Mouse (Mus musculus) hindbrain, embryonic 12.5 days (tissue): Measurements from ENCODE around the gene Gckr. TPM values are rescaled to one million over a fixed set of nuclear protein-coding genes. Genes with fewer than 3 reads are reported as not detected.
"Not testable (repeated sequence)": the region's sequence is repeated elsewhere in the genome, so short reads cannot be mapped to it uniquely, and the experiment has no call there.

Experiments used
- ATAC-seq: fragments of 200-750 bp; cut with Nextera tagmentation; 2 replicates; pipeline ENCODE4 v1.8.0; 2017; ENCODE audit warnings: moderate TSS enrichment; ENCODE audit not compliant: low FRiP score
- H3K27ac ChIP-seq: fragments of 300-500 bp; sonication (generic); 2 replicates; pipeline ENCODE4 v1.5.1; 2016; ENCODE audit warnings: mild to moderate bottlenecking
- H3K27me3 ChIP-seq: fragments of 300-500 bp; sonication (generic); 2 replicates; pipeline ENCODE4 v1.6.1; 2016; ENCODE audit warnings: mild to moderate bottlenecking
- H3K36me3 ChIP-seq: fragments of 300-500 bp; sonication (generic); 2 replicates; pipeline ENCODE4 v1.6.1; 2016; ENCODE audit warnings: mild to moderate bottlenecking
- H3K4me1 ChIP-seq: fragments of 300-500 bp; sonication (generic); 2 replicates; pipeline ENCODE4 v1.6.1; 2016
- H3K4me2 ChIP-seq: fragments of 300-500 bp; sonication (generic); replicated peaks from 2 replicates; pipeline ENCODE4 v1.6.1; 2016; ENCODE audit warnings: mild to moderate bottlenecking
- H3K4me3 ChIP-seq: fragments of 300-500 bp; sonication (generic); 2 replicates; pipeline ENCODE4 v1.5.1; 2016; ENCODE audit warnings: mild to moderate bottlenecking
- H3K9ac ChIP-seq: fragments of 300-500 bp; sonication (generic); 2 replicates; pipeline ENCODE4 v1.6.1; 2016; ENCODE audit warnings: mild to moderate bottlenecking, moderate library complexity
- H3K9me3 ChIP-seq: fragments of 300-500 bp; sonication (generic); replicated peaks from 2 replicates; pipeline ENCODE4 v1.6.1; 2016; ENCODE audit warnings: mild to moderate bottlenecking
- WGBS: fragments of 180-500 bp; shearing (Covaris S2); methylation state at CpG from one replicate; pipeline ENCODE4 v1.1.7; 2016; 5-methylcytosine and 5-hydroxymethylcytosine counted together
- polyA plus RNA-seq: library from polyadenylated mRNA; unstranded; fragments of >200 nt; fragmentation: Nextera tagmentation; extraction: Ambion mirVana; gene quantifications from 2 replicates; pipeline ENCODE4 v1.2.1, GENCODE M21; 2016

The Gckr gene
- polyA plus RNA-seq, 1 experiment from 2014 or later = not detected

GRCm38 (mm10) chr5:31298486-31298885, 1.2 kb downstream of the Gckr start:
- 68% methylated on average over 2 of the region's 2 CpGs for WGBS
- Histone ChIP-seq H3K4me3 (no peak overlapping the region), H3K27ac (no peak overlapping the region), H3K4me1 (peaks cover 16% of the 10 kb centered on the region), H3K36me3 (peaks cover 4% of the 10 kb centered on the region; the same call in 1 of the 2 replicates), H3K9me3 (no peaks in the 10 kb centered on the region), H3K9ac (no peak overlapping the region), H3K4me2 (no peak overlapping the region), H3K27me3 (no peaks in the 10 kb centered on the region)
- ATAC-seq = no peak

- ATAC-seq = no peak
- Histone ChIP-seq H3K27ac (no peak overlapping the region), H3K9ac (no peak overlapping the region), H3K4me3 (no peak overlapping the region), H3K27me3 (no peaks in the 10 kb centered on the region), H3K9me3 (no peaks in the 10 kb centered on the region), H3K4me1 (no peaks in the 10 kb centered on the region), H3K4me2 (no peak overlapping the region), H3K36me3 (no peaks in the 10 kb centered on the region)
- 71% methylated on average over 7 of the region's 8 CpGs for WGBS
These were observed 4.6 kb downstream of the Gckr start for GRCm38 (mm10) chr5:31301866-31302265.

- Histone ChIP-seq H3K4me1 (no peaks in the 10 kb centered on the region), H3K9me3 (no peaks in the 10 kb centered on the region), H3K27ac (no peak overlapping the region), H3K4me2 (no peak overlapping the region), H3K27me3 (no peaks in the 10 kb centered on the region), H3K4me3 (no peak overlapping the region), H3K9ac (no peak overlapping the region), H3K36me3 (no peaks in the 10 kb centered on the region)
- ATAC-seq = no peak
- 91% methylated on average over 6 of the region's 6 CpGs for WGBS
These were observed 5.8 kb downstream of the Gckr start for GRCm38 (mm10) chr5:31303093-31303492.

GRCm38 (mm10) chr5:31312806-31313205, 15.6 kb downstream of the Gckr start:
- no peaks in the 10 kb centered on the region for H3K4me1 ChIP-seq
- no peaks in the 10 kb centered on the region for H3K27me3 ChIP-seq
- H3K9ac ChIP-seq = no peak overlapping the region
- no peaks in the 10 kb centered on the region for H3K36me3 ChIP-seq
- H3K4me3 ChIP-seq = no peak overlapping the region
- 87% methylated on average over 8 of the region's 8 CpGs for WGBS
- no peak for ATAC-seq
- no peak overlapping the region for H3K4me2 ChIP-seq
- no peak overlapping the region for H3K27ac ChIP-seq
- no peaks in the 10 kb centered on the region for H3K9me3 ChIP-seq

GRCm38 (mm10) chr5:31322776-31323175, 25.5 kb downstream of the Gckr start:
- no peak for ATAC-seq
- 88% methylated on average over 3 of the region's 3 CpGs for WGBS

GRCm38 (mm10) chr5:31324085-31324484, 26.8 kb downstream of the Gckr start:
- Histone ChIP-seq H3K27ac (no peak overlapping the region), H3K9me3 (no peaks in the 10 kb centered on the region), H3K4me3 (no peak overlapping the region), H3K4me2 (no peak overlapping the region), H3K36me3 (no peaks in the 10 kb centered on the region), H3K27me3 (no peaks in the 10 kb centered on the region), H3K4me1 (no peaks in the 10 kb centered on the region), H3K9ac (no peak overlapping the region)
- ATAC-seq = no peak
- 69% methylated on average over 3 of the region's 3 CpGs for whole genome bisulfite sequencing

More at GRCm38 (mm10) chr5:31322776-31323175, 25.5 kb downstream of the Gckr start:
- no peak overlapping the region for H3K4me3 ChIP-seq
- H3K4me2 ChIP-seq = no peak overlapping the region
- H3K27ac ChIP-seq = no peak overlapping the region
- H3K36me3 ChIP-seq = no peaks in the 10 kb centered on the region
- H3K27me3 ChIP-seq = no peaks in the 10 kb centered on the region
- H3K9ac ChIP-seq = no peak overlapping the region
- no peaks in the 10 kb centered on the region for H3K4me1 ChIP-seq
- no peaks in the 10 kb centered on the region for H3K9me3 ChIP-seq

- no peaks in the 10 kb centered on the region for H3K9me3 ChIP-seq
- H3K4me2 ChIP-seq = no peak overlapping the region
- H3K27ac ChIP-seq = no peak overlapping the region
- WGBS = 18% methylated on average over 5 of the region's 5 CpGs
- no peaks in the 10 kb centered on the region for H3K27me3 ChIP-seq
- H3K4me1 ChIP-seq = no peaks in the 10 kb centered on the region
- H3K36me3 ChIP-seq = no peaks in the 10 kb centered on the region
- H3K9ac ChIP-seq = no peak overlapping the region
- ATAC-seq = no peak
- H3K4me3 ChIP-seq = no peak overlapping the region
These were observed 29.6 kb downstream of the Gckr start for GRCm38 (mm10) chr5:31326850-31327249.

GRCm38 (mm10) chr5:31328255-31328654, 31.0 kb downstream of the Gckr start:
- WGBS = 34% methylated on average over 7 of the region's 7 CpGs
- Histone ChIP-seq H3K4me3 (no peak overlapping the region), H3K27me3 (no peaks in the 10 kb centered on the region), H3K36me3 (no peaks in the 10 kb centered on the region), H3K4me1 (no peaks in the 10 kb centered on the region), H3K27ac (no peak overlapping the region), H3K9me3 (no peaks in the 10 kb centered on the region), H3K4me2 (no peak overlapping the region), H3K9ac (no peak overlapping the region)
- ATAC-seq = no peak

- not testable (repeated sequence) for H3K9me3 ChIP-seq, H3K9ac ChIP-seq, H3K27me3 ChIP-seq, H3K4me3 ChIP-seq, ATAC-seq, H3K36me3 ChIP-seq, H3K4me1 ChIP-seq, H3K27ac ChIP-seq, H3K4me2 ChIP-seq
- 79% methylated on average over 16 of the region's 16 CpGs for WGBS
These were observed 60.3 kb downstream of the Gckr start for GRCm38 (mm10) chr5:31357586-31357985.

GRCm38 (mm10) chr5:31360955-31361354, 63.7 kb downstream of the Gckr start:
- no peak overlapping the region for H3K4me3 ChIP-seq
- no peaks in the 10 kb centered on the region for H3K4me1 ChIP-seq
- H3K36me3 ChIP-seq = no peaks in the 10 kb centered on the region
- H3K4me2 ChIP-seq = no peak overlapping the region
- 79% methylated on average over 6 of the region's 6 CpGs for WGBS
- H3K27me3 ChIP-seq = no peaks in the 10 kb centered on the region
- no peak overlapping the region for H3K27ac ChIP-seq
- ATAC-seq = no peak
- H3K9me3 ChIP-seq = no peaks in the 10 kb centered on the region
- no peak overlapping the region for H3K9ac ChIP-seq

Other genes with a start within 250 kb of the Gckr start
- gene Atraid, start 249.1 kb upstream of the Gckr start, polyA plus RNA-seq = 119 and 122 TPM in 2 replicates
- 13.8 and 14.0 TPM in 2 replicates for gene Slc5a6, start 248.5 kb upstream of the Gckr start, polyA plus RNA-seq
- 32.2 and 32.4 TPM in 2 replicates for gene Cad, start 242.7 kb upstream of the Gckr start, polyA plus RNA-seq
- gene Dnajc5g, start 191.2 kb upstream of the Gckr start, polyA plus RNA-seq = not detected in 2 replicates
- gene Slc30a3, start 189.2 kb upstream of the Gckr start, polyA plus RNA-seq = 15.7 and 16.2 TPM in 2 replicates
- gene Trim54, start 180.7 kb upstream of the Gckr start, polyA plus RNA-seq = 0.40 and 0.86 TPM in 2 replicates
- gene Ucn, start 158.6 kb upstream of the Gckr start, polyA plus RNA-seq = not detected in 2 replicates
- gene Mpv17, start 143.2 kb upstream of the Gckr start, polyA plus RNA-seq = 50.1 and 54.4 TPM in 2 replicates
- gene Gm29609, start 117.5 kb upstream of the Gckr start, polyA plus RNA-seq = 1.8 and 2.3 TPM in 2 replicates
- 86.0 and 89.2 TPM in 2 replicates for gene Gtf3c2, start 117.3 kb upstream of the Gckr start, polyA plus RNA-seq
- 140 and 145 TPM in 2 replicates for gene Snx17, start 104.2 kb upstream of the Gckr start, polyA plus RNA-seq
- 63.0 and 64.4 TPM in 2 replicates for gene Eif2b4, start 104.0 kb upstream of the Gckr start, polyA plus RNA-seq
- gene Zfp513, start 95.1 kb upstream of the Gckr start, polyA plus RNA-seq = 22.9 and 24.8 TPM in 2 replicates
- 149 TPM in 2 replicates for gene Ppm1g, start 76.8 kb upstream of the Gckr start, polyA plus RNA-seq
- gene Nrbp1, start 56.6 kb upstream of the Gckr start, polyA plus RNA-seq = 148 and 151 TPM in 2 replicates
- 0.57 and 0.94 TPM in 2 replicates for gene Gm9970, start 56.2 kb upstream of the Gckr start, polyA plus RNA-seq
- 6.3 and 9.6 TPM in 2 replicates for gene Krtcap3, start 45.8 kb upstream of the Gckr start, polyA plus RNA-seq
- gene Ift172, start 6.3 kb upstream of the Gckr start, polyA plus RNA-seq = 44.4 and 57.8 TPM in 2 replicates
- gene Fndc4, start 1.4 kb upstream of the Gckr start, polyA plus RNA-seq = 66.9 and 68.2 TPM in 2 replicates
- 97.4 and 101 TPM in 2 replicates for gene Zfp512, start 155.0 kb downstream of the Gckr start, polyA plus RNA-seq
- not detected in 2 replicates for gene 4930548H24Rik, start 188.3 kb downstream of the Gckr start, polyA plus RNA-seq
- gene Gpn1, start 197.3 kb downstream of the Gckr start, polyA plus RNA-seq = 68.5 and 80.6 TPM in 2 replicates
- gene Slc4a1ap, start 229.6 kb downstream of the Gckr start, polyA plus RNA-seq = 35.2 and 40.1 TPM in 2 replicates
- gene Supt7l, start 230.4 kb downstream of the Gckr start, polyA plus RNA-seq = 28.5 and 34.1 TPM in 2 replicates